Mouse (Mus musculus) granulocyte monocyte progenitor cell, adult 5-6 weeks (primary cell): ENCODE measurements around the gene Rock2. TPM values are rescaled to one million over a fixed set of nuclear protein-coding genes. Genes with fewer than 3 reads are reported as not detected.

Experiments used
- ATAC-seq: replicated peaks from 2 replicates; pipeline ENCODE4 v1.8.0; 2016; ENCODE audit warnings: mild to moderate bottlenecking, moderate TSS enrichment, inconsistent platforms; ENCODE audit not compliant: poor library complexity, severe bottlenecking
- total RNA-seq, 2 experiments: library from RNA; stranded (forward) in 1 of 2; stranded (reverse) in 1 of 2; fragments of 200-712, 200-1000 nt in 1 of 2; fragments of >200 nt in 1 of 2; fragmentation: Nextera tagmentation in 1 of 2; gene quantifications; 2 replicates each; pipeline ENCODE4 v1.2.3; 2014 to 2017

Gene Rock2
- total RNA-seq, 2 experiments from 2014 or later: 43.1 to 65.1 TPM

GRCm38 (mm10) chr12:17036532-17036931, 141.8 kb downstream of the Rock2 start:
- ATAC-seq: no peak

GRCm38 (mm10) chr12:17037053-17037610, 142.4 kb downstream of the Rock2 start:
- ATAC-seq: no peak

Other genes starting within 250 kb of the Rock2 start
- not detected in 2 replicates for gene Ntsr2, start 241.5 kb upstream of the Rock2 start, total RNA-seq (2014; fragmentation: Nextera tagmentation)
- gene Ntsr2, start 241.5 kb upstream of the Rock2 start, total RNA-seq (2017): not detected in 2 replicates
- 0.49 TPM in 1 of 2 replicates, not detected in the other for gene Greb1, start 94.0 kb upstream of the Rock2 start, total RNA-seq (2014; fragmentation: Nextera tagmentation)
- 0.13 and 0.26 TPM in 2 replicates for gene Greb1, start 94.0 kb upstream of the Rock2 start, total RNA-seq (2017)
- 41.0 and 41.9 TPM in 2 replicates for gene E2f6, start 83.9 kb upstream of the Rock2 start, total RNA-seq (2014; fragmentation: Nextera tagmentation)
- gene E2f6, start 83.9 kb upstream of the Rock2 start, total RNA-seq (2017): 38.8 and 43.9 TPM in 2 replicates
- gene Pqlc3, start 105.5 kb downstream of the Rock2 start, total RNA-seq (2014; fragmentation: Nextera tagmentation): 32.3 and 42.3 TPM in 2 replicates
- gene Pqlc3, start 105.5 kb downstream of the Rock2 start, total RNA-seq (2017): 19.7 and 25.3 TPM in 2 replicates
- gene 2410004P03Rik, start 116.8 kb downstream of the Rock2 start, total RNA-seq (2014; fragmentation: Nextera tagmentation): not detected in 2 replicates
- gene 2410004P03Rik, start 116.8 kb downstream of the Rock2 start, total RNA-seq (2017): 0.21 and 0.26 TPM in 2 replicates